Mouse (Mus musculus): ENCODE data around the gene Fam167b. TPM values are rescaled to one million over a fixed set of nuclear protein-coding genes. Genes with fewer than 3 reads are reported as not detected.
A peak's percentile ranks its signal among the peaks of the same experiment; 100 is the strongest.

Fam167b gene
- total RNA-seq, 2 experiments from 2014 or later: not detected

GRCm38 (mm10) chr4:129618786-129619691 is 40.7 kb upstream of the Fam167b start, which contains the start of gene Iqcc:
Gene Iqcc (minus strand): TSS chr4:129619099.
- no peak for TF ChIP-seq CTCF (IDR thresholded peaks at IDR 0.05)
- intact Hi-C loops (cut with DNase I): no loop called here
- H3K27ac ChIP-seq: peak within 1 kb of the TSS; percentile 96
- H3K4me3 ChIP-seq: peak within 1 kb of the TSS; percentile 79
- DNase-seq: peak; percentile 98

DNA sequence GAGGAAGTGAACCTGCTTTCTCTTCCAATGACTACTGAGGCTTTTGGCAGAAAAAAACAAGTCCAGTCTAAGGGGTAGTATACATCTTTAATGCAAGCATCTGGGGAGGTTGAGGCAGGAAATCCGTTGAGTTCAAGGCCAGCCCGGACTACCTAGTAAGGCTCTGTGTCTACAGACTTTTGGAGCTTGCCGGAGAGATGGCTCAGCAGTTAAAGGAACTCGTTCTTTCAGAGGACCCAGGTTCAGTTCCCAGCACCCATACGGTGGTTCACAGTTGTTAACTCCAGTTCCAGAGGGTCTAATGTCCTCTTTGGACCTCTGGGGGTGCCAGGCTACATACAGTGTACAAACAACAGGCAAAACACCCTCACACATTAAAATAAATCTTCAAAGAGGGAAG is 39.7 kb upstream of the Fam167b start:
- Histone ChIP-seq H3K27ac (peak overlapping the region; percentile 96), H3K4me3 (peak overlapping the region; percentile 79)
- intact Hi-C loops (cut with DNase I): no loop called here
- no peak for TF ChIP-seq CTCF (IDR thresholded peaks at IDR 0.05)
- no peak for DNase-seq

- no peak for DNase-seq
- Histone ChIP-seq H3K4me3 (no peak overlapping the region), H3K27ac (no peak overlapping the region)
- intact Hi-C loops (cut with DNase I): no loop called here
- TF ChIP-seq CTCF (IDR thresholded peaks at IDR 0.05): no peak
Observed at GRCm38 (mm10) chr4:129617121-129617641, 38.8 kb upstream of the Fam167b start.

DNA sequence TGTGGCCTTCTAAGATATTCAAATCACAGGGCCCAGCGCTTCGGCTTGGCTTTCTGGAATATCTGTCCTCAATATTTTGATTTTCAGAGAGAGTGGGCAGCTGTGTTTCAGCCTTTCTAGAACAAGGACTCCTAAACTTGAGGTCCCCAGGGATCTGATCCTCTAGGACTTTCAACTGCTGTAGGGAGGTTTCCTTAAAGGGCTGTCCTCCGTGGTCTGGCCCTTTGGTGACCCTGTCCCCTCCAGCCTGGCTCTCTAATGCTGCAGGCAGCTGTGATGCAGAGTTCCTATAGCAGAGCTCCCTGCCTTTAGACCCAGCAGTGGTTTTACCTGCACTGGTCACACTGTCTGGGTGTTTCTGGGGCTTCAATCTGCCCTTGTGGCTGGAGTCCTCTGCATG is 38.3 kb upstream of the Fam167b start:
- no peak overlapping the region for H3K27ac ChIP-seq
- TF ChIP-seq CTCF (IDR thresholded peaks at IDR 0.05): no peak
- intact Hi-C loops (cut with DNase I): no loop called here
- no peak overlapping the region for H3K4me3 ChIP-seq
- no peak for DNase-seq

- intact Hi-C loops (cut with DNase I): no loop called here
- Histone ChIP-seq H3K27ac (peak overlapping the region; percentile 20; the same call in 1 of the 2 replicates), H3K4me3 (no peak overlapping the region)
- no peak for DNase-seq
- no peak for TF ChIP-seq CTCF (IDR thresholded peaks at IDR 0.05)
Observed at GRCm38 (mm10) chr4:129615801-129616290, 37.5 kb upstream of the Fam167b start.

DNA sequence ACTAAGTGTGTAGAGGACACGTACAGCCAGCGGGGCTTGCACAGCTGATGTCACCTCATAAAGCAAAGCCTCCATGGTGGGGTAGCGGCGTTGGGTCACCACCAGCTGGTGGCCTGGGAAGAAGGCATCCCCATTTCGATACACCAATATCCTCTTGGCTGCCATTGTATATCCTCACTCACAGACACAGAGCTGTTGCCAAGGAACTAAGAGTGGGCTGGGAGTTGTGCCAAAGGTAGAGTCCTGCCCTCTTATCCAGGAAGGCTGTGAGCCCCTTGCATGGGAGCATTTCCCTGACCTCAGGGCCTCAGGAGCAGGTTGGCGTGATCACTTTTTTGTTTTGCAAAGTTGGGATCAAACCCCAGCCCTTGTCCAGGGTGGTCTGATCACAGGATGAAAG is 35.7 kb upstream of the Fam167b start, which contains the start of gene Dcdc2b:
Dcdc2b (minus strand) TSS at position 165 of the 400 bp plus-strand sequence.
- DNase-seq: no peak
- H3K4me3 ChIP-seq: no peak within 1 kb of the TSS
- TF ChIP-seq CTCF (IDR thresholded peaks at IDR 0.05): no peak
- H3K27ac ChIP-seq: no peak within 1 kb of the TSS
- intact Hi-C loops (cut with DNase I): no loop called here

GRCm38 (mm10) chr4:129610472-129610871 is 32.1 kb upstream of the Fam167b start:
- intact Hi-C loops (cut with DNase I): no loop called here
- Histone ChIP-seq H3K4me3 (no peak overlapping the region), H3K27ac (no peak overlapping the region)
- no peak for DNase-seq
- no peak for TF ChIP-seq CTCF (IDR thresholded peaks at IDR 0.05)

GRCm38 (mm10) chr4:129610026-129610425 is 31.7 kb upstream of the Fam167b start:
- no peak overlapping the region for H3K4me3 ChIP-seq
- DNase-seq: no peak
- TF ChIP-seq CTCF (IDR thresholded peaks at IDR 0.05): no peak
- intact Hi-C loops (cut with DNase I): no loop called here
- H3K27ac ChIP-seq: no peak overlapping the region

DNA sequence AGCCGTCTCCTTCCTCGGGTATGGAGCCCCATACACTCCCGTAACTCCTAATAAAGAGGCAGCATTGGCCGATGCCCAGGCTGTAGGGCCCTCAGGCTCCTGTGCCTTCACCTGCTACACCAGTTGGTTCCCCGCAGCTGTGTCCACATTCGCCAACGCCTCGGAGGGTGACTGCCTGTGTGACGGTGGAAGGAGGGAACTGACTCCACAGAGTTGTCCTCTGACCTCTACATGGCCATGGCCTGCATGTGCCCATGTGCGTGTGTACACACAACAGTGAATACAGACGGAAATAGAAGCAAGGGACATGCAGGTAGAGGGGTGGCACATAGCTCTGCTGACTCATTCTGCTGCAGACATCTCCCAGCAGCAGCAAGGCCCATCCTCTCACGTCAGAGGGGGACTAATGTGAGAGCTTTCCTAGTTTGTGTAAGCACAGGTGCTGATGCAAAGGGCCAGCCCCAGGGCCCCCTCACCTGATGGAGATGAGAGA is 30.8 kb upstream of the Fam167b start:
- intact Hi-C loops (cut with DNase I): loop anchor here (2.0 to 10.0 kb wide), 4 partner anchors 24 to 114 kb away; partner anchors contain the start of genes Fam229a and Tssk3
- DNase-seq: no peak
- no peak overlapping the region for H3K27ac ChIP-seq
- TF ChIP-seq CTCF (IDR thresholded peaks at IDR 0.05): no peak
- no peak overlapping the region for H3K4me3 ChIP-seq

DNA sequence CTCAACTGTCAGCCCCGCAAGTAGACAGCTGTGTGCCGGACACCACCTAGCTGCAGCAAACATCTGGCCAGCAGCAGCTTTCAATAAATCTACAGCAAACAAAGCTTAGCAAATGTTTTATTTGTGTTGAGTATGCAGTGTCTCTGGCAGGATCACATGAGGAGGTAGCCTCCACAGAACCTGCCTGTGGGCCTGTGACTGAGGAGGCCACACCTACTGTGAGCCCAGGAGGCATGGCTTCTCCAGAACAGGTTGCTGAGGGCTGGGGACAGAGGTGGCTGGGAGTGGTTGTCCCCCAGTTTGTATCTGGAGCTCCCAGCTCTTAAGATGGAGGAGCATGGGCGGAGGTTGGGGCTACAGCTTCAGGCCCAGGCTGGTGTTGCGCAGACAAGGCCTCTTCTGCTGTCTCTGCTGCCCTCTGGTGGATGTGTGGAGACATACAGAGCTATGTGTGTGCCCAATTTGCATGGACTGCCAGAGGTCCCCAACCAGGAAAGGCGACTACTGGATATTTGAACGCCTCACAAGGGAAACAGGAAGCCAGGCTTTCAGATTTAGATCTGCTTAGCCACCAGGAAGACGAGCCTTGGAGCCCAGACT is 30.2 kb upstream of the Fam167b start:
- peak overlapping the region; percentile 59 for H3K27ac ChIP-seq
- intact Hi-C loops (cut with DNase I): loop anchor here (2.0 to 10.0 kb wide), 4 partner anchors 24 to 114 kb away; partner anchors contain the start of genes Fam229a and Tssk3
- DNase-seq: peak; percentile 83
- TF ChIP-seq CTCF (IDR thresholded peaks at IDR 0.05): peak; percentile 85
- no peak overlapping the region for H3K4me3 ChIP-seq

- DNase-seq: peak; percentile 89
- TF ChIP-seq CTCF (IDR thresholded peaks at IDR 0.05): peak; percentile 2; the same call in 1 of the 2 replicates
- intact Hi-C loops (cut with DNase I): loop anchor here (1.0 to 10.0 kb wide), 2 partner anchors 40 to 106 kb away; partner anchors contain the start of genes Fam229a and Tssk3
- Histone ChIP-seq H3K27ac (peak within 1 kb of the TSS; percentile 92), H3K4me3 (peak within 1 kb of the TSS; percentile 96)
Observed at GRCm38 (mm10) chr4:129600233-129601158, 22.1 kb upstream of the Fam167b start, which contains the start of the genes Eif3i and Tmem234. Gene Eif3i (minus strand): TSS chr4:129600648. Gene Tmem234 (plus strand): TSS chr4:129600668.

All from gastrocnemius, adult 2 months (tissue).